Mouse (Mus musculus) forebrain, embryonic 13.5 days (tissue): ENCODE data around the gene Fam19a2. TPM values are rescaled to one million over a fixed set of nuclear protein-coding genes. Genes with fewer than 3 reads are reported as not detected.

Experiments
- ATAC-seq: fragments of 200-750 bp; cut with Nextera tagmentation; 2 replicates; pipeline ENCODE4 v1.8.0; 2017
- H3K27ac ChIP-seq: fragments of 300-500 bp; sonication (generic); 2 replicates; pipeline ENCODE4 v1.5.1; 2015; ENCODE audit warnings: inconsistent platforms, mild to moderate bottlenecking, moderate library complexity
- H3K27me3 ChIP-seq: fragments of 300-500 bp; sonication (generic); 2 replicates; pipeline ENCODE4 v1.6.1; 2015; ENCODE audit warnings: mild to moderate bottlenecking, inconsistent platforms
- H3K36me3 ChIP-seq: fragments of 300-500 bp; sonication (generic); 2 replicates; pipeline ENCODE4 v1.6.1; 2015; ENCODE audit warnings: mild to moderate bottlenecking, inconsistent platforms; ENCODE audit not compliant: poor library complexity, severe bottlenecking
- H3K4me1 ChIP-seq: fragments of 300-500 bp; sonication (generic); 2 replicates; pipeline ENCODE4 v1.6.1; 2015; ENCODE audit warnings: inconsistent platforms
- H3K4me2 ChIP-seq: fragments of 300-500 bp; sonication (generic); 2 replicates; pipeline ENCODE4 v1.6.1; 2015; ENCODE audit warnings: inconsistent platforms, mild to moderate bottlenecking, moderate library complexity
- H3K4me3 ChIP-seq: fragments of 300-500 bp; sonication (generic); 2 replicates; pipeline ENCODE4 v1.5.1; 2015; ENCODE audit warnings: mild to moderate bottlenecking, inconsistent platforms
- H3K9ac ChIP-seq: fragments of 300-500 bp; sonication (generic); 2 replicates; pipeline ENCODE4 v1.6.1; 2015; ENCODE audit warnings: mild to moderate bottlenecking, inconsistent platforms
- H3K9me3 ChIP-seq: fragments of 300-500 bp; sonication (generic); replicated peaks from 2 replicates; pipeline ENCODE4 v1.6.1; 2016; ENCODE audit warnings: inconsistent platforms
- WGBS: fragments of 180-500 bp; shearing (Covaris S2); methylation state at CpG from one replicate; pipeline ENCODE4 v1.1.7; 2015; 5-methylcytosine and 5-hydroxymethylcytosine counted together
- polyA plus RNA-seq: library from polyadenylated mRNA; unstranded; fragments of >200 nt; fragmentation: Nextera tagmentation; extraction: Ambion mirVana; gene quantifications from 2 replicates; pipeline ENCODE4 v1.2.1, GENCODE M21; 2015

Fam19a2 gene
- polyA plus RNA-seq, 1 experiment from 2014 or later: 10.9 TPM

GRCm38 (mm10) chr10:123398136-123398535, 134.3 kb downstream of the Fam19a2 start:
- peaks cover 5% of the 10 kb centered on the region; the same call in 1 of the 2 replicates for H3K4me1 ChIP-seq
- no peak overlapping the region for H3K4me3 ChIP-seq
- WGBS: 33% methylated on average over 6 of the region's 6 CpGs
- no peak for ATAC-seq
- H3K4me2 ChIP-seq: no peak overlapping the region
- no peaks in the 10 kb centered on the region for H3K27me3 ChIP-seq
- H3K27ac ChIP-seq: no peak overlapping the region
- no peaks in the 10 kb centered on the region for H3K36me3 ChIP-seq
- no peak overlapping the region for H3K9ac ChIP-seq
- H3K9me3 ChIP-seq: no peaks in the 10 kb centered on the region

- Histone ChIP-seq H3K9ac (no peak overlapping the region), H3K4me2 (no peak overlapping the region), H3K9me3 (no peaks in the 10 kb centered on the region), H3K36me3 (no peaks in the 10 kb centered on the region), H3K4me3 (no peak overlapping the region), H3K4me1 (peaks cover 5% of the 10 kb centered on the region; the same call in 1 of the 2 replicates), H3K27me3 (no peaks in the 10 kb centered on the region), H3K27ac (no peak overlapping the region)
- 92% methylated on average over 3 of the region's 3 CpGs for WGBS
- ATAC-seq: 0 out of 2 replicates have a peak, but pooled peaks have one; percentile 36
These were observed 137.4 kb downstream of the Fam19a2 start for GRCm38 (mm10) chr10:123401188-123401587.

GRCm38 (mm10) chr10:123402460-123402859, 138.7 kb downstream of the Fam19a2 start:
- ATAC-seq: no peak
- Histone ChIP-seq H3K4me2 (no peak overlapping the region), H3K9me3 (no peaks in the 10 kb centered on the region; the same call in none of the 2 replicates), H3K4me1 (peaks cover 2% of the 10 kb centered on the region; the same call in 1 of the 2 replicates), H3K27ac (no peak overlapping the region), H3K4me3 (no peak overlapping the region), H3K9ac (no peak overlapping the region), H3K36me3 (no peaks in the 10 kb centered on the region), H3K27me3 (no peaks in the 10 kb centered on the region)
- WGBS: 37% methylated on average over 3 of the region's 3 CpGs

DNA sequence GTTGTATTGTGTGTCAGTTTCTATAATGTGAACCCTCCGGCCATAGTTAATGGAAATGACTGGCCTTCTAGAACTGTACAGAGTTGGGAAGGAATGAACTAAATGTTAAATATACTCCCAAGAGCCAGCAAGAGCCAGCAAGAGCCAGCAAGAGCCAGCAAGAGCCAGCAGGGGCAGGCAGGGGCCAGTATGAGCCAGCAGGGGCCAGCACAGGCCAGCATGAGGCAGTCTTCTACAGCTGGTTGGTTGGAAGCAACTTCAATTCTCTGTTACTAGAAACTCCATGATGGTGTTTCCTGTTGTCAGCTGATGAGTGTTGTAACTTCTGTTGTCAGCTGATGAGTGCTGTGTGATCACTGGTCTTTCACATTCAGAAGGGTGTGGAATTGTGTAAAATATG, 151.2 kb downstream of the Fam19a2 start:
- H3K4me2 ChIP-seq: no peak overlapping the region
- 94% methylated on average over 1 of the region's 1 CpGs for WGBS
- H3K27ac ChIP-seq: no peak overlapping the region
- H3K9ac ChIP-seq: no peak overlapping the region
- no peaks in the 10 kb centered on the region for H3K9me3 ChIP-seq
- no peaks in the 10 kb centered on the region for H3K4me1 ChIP-seq
- no peak for ATAC-seq
- H3K27me3 ChIP-seq: no peaks in the 10 kb centered on the region
- no peaks in the 10 kb centered on the region for H3K36me3 ChIP-seq
- no peak overlapping the region for H3K4me3 ChIP-seq

GRCm38 (mm10) chr10:123416024-123416423, 152.2 kb downstream of the Fam19a2 start:
- ATAC-seq: no peak
- Histone ChIP-seq H3K36me3 (no peaks in the 10 kb centered on the region), H3K4me2 (no peak overlapping the region), H3K27me3 (no peaks in the 10 kb centered on the region), H3K27ac (no peak overlapping the region), H3K4me3 (no peak overlapping the region), H3K9me3 (0 out of 2 replicates have a peak, but pooled peaks cover 3% of the 10 kb centered on the region), H3K9ac (no peak overlapping the region), H3K4me1 (no peaks in the 10 kb centered on the region)
- WGBS: 64% methylated on average over 4 of the region's 4 CpGs

GRCm38 (mm10) chr10:123418616-123419173, 154.9 kb downstream of the Fam19a2 start:
- H3K4me3 ChIP-seq: no peak overlapping the region
- no peak overlapping the region for H3K9ac ChIP-seq
- H3K4me1 ChIP-seq: no peaks in the 10 kb centered on the region
- H3K27ac ChIP-seq: no peak overlapping the region
- H3K27me3 ChIP-seq: no peaks in the 10 kb centered on the region
- ATAC-seq: no peak
- 90% methylated on average over 7 of the region's 7 CpGs for WGBS
- H3K4me2 ChIP-seq: no peak overlapping the region
- 0 out of 2 replicates have a peak, but pooled peaks cover 3% of the 10 kb centered on the region for H3K9me3 ChIP-seq
- no peaks in the 10 kb centered on the region for H3K36me3 ChIP-seq

- no peak overlapping the region for H3K4me2 ChIP-seq
- no peak overlapping the region for H3K9ac ChIP-seq
- H3K36me3 ChIP-seq: no peaks in the 10 kb centered on the region
- no peaks in the 10 kb centered on the region for H3K27me3 ChIP-seq
- H3K27ac ChIP-seq: no peak overlapping the region
- ATAC-seq: peak; percentile 72; the same call in 1 of the 2 replicates
- H3K9me3 ChIP-seq: 0 out of 2 replicates have a peak, but pooled peaks cover 3% of the 10 kb centered on the region
- no peaks in the 10 kb centered on the region for H3K4me1 ChIP-seq
- no peak overlapping the region for H3K4me3 ChIP-seq
- 56% methylated on average over 1 of the region's 1 CpGs for WGBS
These were observed 156.5 kb downstream of the Fam19a2 start for GRCm38 (mm10) chr10:123420249-123420648.

GRCm38 (mm10) chr10:123424482-123424881, 160.7 kb downstream of the Fam19a2 start:
- H3K4me1 ChIP-seq: no peaks in the 10 kb centered on the region
- no peak for ATAC-seq
- no peak overlapping the region for H3K9ac ChIP-seq
- no peaks in the 10 kb centered on the region for H3K27me3 ChIP-seq
- H3K36me3 ChIP-seq: no peaks in the 10 kb centered on the region
- 93% methylated on average over 3 of the region's 3 CpGs for WGBS
- H3K9me3 ChIP-seq: 0 out of 2 replicates have a peak, but pooled peaks cover 3% of the 10 kb centered on the region
- no peak overlapping the region for H3K4me2 ChIP-seq
- no peak overlapping the region for H3K27ac ChIP-seq
- H3K4me3 ChIP-seq: no peak overlapping the region

DNA sequence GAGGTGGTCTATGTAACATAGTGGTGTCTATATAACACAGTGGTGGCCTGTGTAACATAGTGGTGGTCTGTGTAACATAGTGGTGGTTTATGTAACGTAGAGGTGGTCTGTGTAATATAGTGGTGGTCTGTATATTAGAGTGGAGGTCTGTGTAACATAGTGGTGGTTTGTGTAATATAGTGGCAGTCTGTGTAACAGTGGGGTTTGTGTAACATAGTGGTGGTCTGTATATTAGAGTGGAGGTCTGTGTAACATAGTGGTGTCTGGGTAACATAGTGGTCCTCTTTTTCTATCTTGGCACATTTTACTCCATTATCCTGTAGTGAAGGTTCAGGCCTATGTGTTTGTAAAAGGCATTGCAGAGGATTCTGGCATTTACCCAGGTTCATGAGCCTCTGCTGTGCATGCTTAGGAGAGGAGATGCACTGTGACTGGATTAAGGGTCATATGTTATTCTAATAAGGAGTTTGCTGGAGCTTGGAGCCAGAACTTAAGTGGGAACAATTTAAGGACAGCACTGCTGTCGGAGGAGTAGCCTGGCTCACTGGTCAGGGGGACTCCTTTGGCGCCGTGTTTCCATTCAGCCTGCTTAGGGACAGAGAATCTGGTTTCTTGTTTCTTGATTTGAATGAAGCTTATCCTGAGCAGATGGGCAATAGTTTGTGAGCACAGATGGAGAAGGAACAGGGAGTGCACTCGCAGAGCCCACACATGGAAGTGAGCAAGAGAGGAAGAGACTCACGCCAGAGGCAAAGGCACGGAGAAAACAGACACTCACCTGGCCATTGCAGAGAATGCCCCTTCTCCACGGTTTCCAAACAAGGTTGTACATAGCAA, 162.9 kb downstream of the Fam19a2 start:
- no peaks in the 10 kb centered on the region for H3K27me3 ChIP-seq
- H3K9ac ChIP-seq: no peak overlapping the region
- no peak overlapping the region for H3K4me3 ChIP-seq
- no peak overlapping the region for H3K4me2 ChIP-seq
- no peaks in the 10 kb centered on the region for H3K9me3 ChIP-seq
- ATAC-seq: peak; percentile 53; the same call in 1 of the 2 replicates
- H3K4me1 ChIP-seq: no peaks in the 10 kb centered on the region
- 81% methylated on average over 8 of the region's 8 CpGs for WGBS
- no peak overlapping the region for H3K27ac ChIP-seq
- H3K36me3 ChIP-seq: no peaks in the 10 kb centered on the region

DNA sequence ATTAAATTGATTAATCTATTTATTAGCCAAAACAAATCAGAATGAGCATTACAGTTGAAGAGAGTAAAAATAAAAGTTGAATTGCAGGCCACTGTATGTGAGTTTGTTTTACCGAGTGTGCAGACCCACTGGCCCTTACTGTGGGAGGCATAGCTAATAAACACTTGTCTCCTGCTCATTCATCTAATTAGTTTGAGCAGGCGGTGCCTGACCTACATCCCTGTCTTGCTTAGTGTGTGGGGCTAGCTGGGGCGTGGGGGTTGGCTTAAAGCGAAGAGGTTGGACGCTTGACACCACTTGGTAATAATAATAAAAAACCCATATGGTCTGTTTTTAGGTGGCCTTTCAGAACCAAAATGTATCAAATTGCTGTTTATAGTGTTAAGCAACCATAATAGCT, 167.8 kb downstream of the Fam19a2 start:
- no peak overlapping the region for H3K4me3 ChIP-seq
- H3K27ac ChIP-seq: no peak overlapping the region
- H3K4me1 ChIP-seq: no peaks in the 10 kb centered on the region
- no peak overlapping the region for H3K9ac ChIP-seq
- WGBS: 70% methylated on average over 5 of the region's 5 CpGs
- H3K36me3 ChIP-seq: no peaks in the 10 kb centered on the region
- no peaks in the 10 kb centered on the region for H3K9me3 ChIP-seq
- no peaks in the 10 kb centered on the region for H3K27me3 ChIP-seq
- no peak for ATAC-seq
- H3K4me2 ChIP-seq: no peak overlapping the region

GRCm38 (mm10) chr10:123437576-123437975, 173.8 kb downstream of the Fam19a2 start:
- Histone ChIP-seq H3K9ac (no peak overlapping the region), H3K4me3 (no peak overlapping the region), H3K9me3 (no peaks in the 10 kb centered on the region), H3K36me3 (no peaks in the 10 kb centered on the region), H3K4me2 (no peak overlapping the region), H3K27me3 (no peaks in the 10 kb centered on the region), H3K27ac (no peak overlapping the region), H3K4me1 (no peaks in the 10 kb centered on the region)
- 69% methylated on average over 4 of the region's 4 CpGs for WGBS
- no peak; the same call in 1 of the 2 replicates for ATAC-seq

GRCm38 (mm10) chr10:123456800-123457199, 193.0 kb downstream of the Fam19a2 start:
- peaks cover 7% of the 10 kb centered on the region for H3K4me1 ChIP-seq
- H3K36me3 ChIP-seq: no peaks in the 10 kb centered on the region
- no peak overlapping the region for H3K4me3 ChIP-seq
- H3K4me2 ChIP-seq: no peak overlapping the region
- ATAC-seq: no peak
- no peak overlapping the region for H3K9ac ChIP-seq
- H3K27me3 ChIP-seq: no peaks in the 10 kb centered on the region
- no peak overlapping the region for H3K27ac ChIP-seq
- 95% methylated on average over 1 of the region's 1 CpGs for WGBS
- no peaks in the 10 kb centered on the region for H3K9me3 ChIP-seq
